Mouse (Mus musculus): ENCODE measurements around the gene Zbtb40.

GRCm38 (mm10) chr4:137097984-137098327 is 49.4 kb upstream of the Zbtb40 start:
- TF ChIP-seq JUND (conservative IDR thresholded peaks at IDR 0.05; ENCODE audit: low read depth, low read length) (no peak), POLR2A (IDR thresholded peaks at IDR 0.05; ENCODE audit: low read depth, low read length) (no peak), CTCF (conservative IDR thresholded peaks at IDR 0.05 in 1 of 2, IDR thresholded peaks at IDR 0.05 in 1 of 2; ENCODE audit: low read depth in 2 of 2, low read length in 2 of 2) (no peak), USF2 (conservative IDR thresholded peaks at IDR 0.05; ENCODE audit: low read depth, low read length) (no peak), CHD1 (IDR thresholded peaks at IDR 0.05; ENCODE audit: low read depth, low read length) (no peak), USF1 (IDR thresholded peaks at IDR 0.05; ENCODE audit: low read depth, low read length) (no peak), BHLHE40 (IDR thresholded peaks at IDR 0.05; ENCODE audit: low read depth, low read length) (no peak), KAT2A (IDR thresholded peaks at IDR 0.05; ENCODE audit: insufficient replicate concordance, low read length) (no peak), HCFC1 (IDR thresholded peaks at IDR 0.05; ENCODE audit: low read depth, low read length) (no peak)

Measured in CH12.LX (cell line).